Mouse (Mus musculus) adrenal gland (tissue): ENCODE measurements around the gene Atp1b3.

Experiments used
- intact Hi-C: fragments of 180-260 bp; cut with DNase I; formaldehyde crosslinking; loops from one replicate; pipeline ENCODE4 v1.15.1; 2025

The Atp1b3 gene

DNA sequence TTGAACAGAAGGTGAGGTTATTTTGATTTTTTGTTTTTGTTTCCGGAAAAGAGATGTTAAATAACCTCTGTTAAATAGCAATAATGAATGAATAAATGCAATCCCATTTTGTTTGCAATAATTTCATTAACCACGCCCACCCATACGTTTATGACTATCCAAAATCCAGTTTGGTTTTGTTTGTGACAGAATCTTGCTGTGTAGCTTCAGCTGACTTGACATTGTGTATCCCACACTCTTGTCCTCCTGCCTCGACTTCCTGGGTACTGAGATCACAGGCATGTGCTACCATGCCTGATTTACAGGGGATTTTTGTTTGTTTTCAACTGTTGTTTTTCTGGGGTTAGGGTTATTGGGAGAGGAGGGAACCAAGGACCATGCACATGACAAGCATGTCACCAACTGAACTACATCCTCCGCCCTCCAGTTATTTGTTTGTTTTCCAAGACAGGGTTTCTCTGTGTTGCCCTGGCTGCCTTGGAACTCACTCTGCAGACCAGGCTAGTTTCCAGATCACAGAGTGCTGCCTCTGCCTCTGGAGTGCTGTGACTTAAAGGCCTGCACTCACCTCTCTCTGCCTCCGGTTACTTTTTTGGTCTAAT lies 1.1 kb upstream of the Atp1b3 start:
- intact Hi-C loops: no loop called here

DNA sequence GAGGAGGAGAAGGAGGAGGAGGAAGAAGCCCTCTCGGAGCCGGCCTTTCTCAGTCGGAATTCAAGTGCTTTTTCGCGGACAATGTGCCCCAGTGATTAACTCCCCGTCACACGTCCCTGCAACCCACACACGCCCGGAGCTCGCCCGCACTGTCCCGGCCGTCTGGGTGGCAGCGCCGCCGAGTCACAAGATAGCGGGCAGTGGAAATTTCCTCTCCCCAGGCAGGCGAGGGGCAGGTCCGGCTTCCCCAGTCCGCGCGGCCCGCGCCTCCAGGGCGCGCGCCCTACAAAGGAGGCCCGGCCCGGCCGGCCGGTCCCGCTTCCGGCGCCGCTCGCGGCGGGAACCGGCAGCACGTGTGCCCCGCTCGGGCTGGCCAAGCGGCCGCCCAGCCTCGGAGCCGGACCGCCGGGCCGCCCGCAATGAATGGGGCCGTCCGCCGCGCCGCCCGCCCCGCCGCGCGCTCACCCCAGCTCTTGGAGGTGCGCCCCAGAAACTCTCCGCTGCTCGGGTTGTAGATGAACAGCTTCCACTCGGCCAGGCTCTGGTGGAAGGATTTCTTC lies 581 bp downstream of the Atp1b3 start:
- intact Hi-C loops: loop anchor here (5.0 kb wide), 1 partner anchor 74 kb away; no protein-coding TSS in a partner anchor

DNA sequence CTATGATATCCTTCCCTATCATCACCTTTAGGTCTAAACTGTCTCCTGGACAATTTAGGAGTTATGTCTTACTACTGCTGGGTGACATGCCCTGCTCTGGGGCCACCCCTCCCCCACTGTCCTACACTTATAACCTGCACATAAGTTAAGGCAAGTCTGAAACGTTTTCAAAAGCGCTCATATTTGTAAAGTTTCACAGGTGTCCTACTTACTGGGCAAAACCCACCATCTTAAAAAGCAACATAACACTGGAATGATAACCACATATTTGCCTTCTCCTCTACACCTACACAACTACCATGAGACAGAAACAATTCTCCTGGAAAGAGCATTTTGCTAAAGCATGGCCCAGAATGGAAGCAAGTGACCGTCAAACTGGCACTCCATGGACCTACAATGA lies 4.2 kb downstream of the Atp1b3 start:
- intact Hi-C loops: loop anchor here (5.0 kb wide), 1 partner anchor 77 kb away; no protein-coding TSS in a partner anchor

DNA sequence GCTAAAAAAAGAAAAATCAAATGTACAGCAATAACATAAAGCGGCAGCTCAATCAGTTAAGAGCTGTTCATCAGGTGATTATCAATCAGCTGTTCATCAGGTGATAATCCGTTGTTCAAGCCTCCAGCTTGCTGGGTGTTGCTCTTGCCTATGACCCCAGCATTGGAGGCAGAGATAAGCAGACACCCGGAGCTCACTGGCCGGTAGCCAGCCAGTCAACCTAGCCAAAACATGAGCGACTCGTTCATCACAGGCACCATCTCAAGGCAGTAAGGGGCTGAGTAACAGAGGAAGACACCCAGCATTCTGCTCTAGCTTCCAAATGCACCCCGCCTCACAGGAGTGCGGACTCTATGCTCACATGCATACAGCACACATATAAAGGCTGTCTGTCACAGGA lies 10.4 kb downstream of the Atp1b3 start:
- intact Hi-C loops: loop anchor here (5.0 kb wide), 1 partner anchor 139 kb away; no protein-coding TSS in a partner anchor

DNA sequence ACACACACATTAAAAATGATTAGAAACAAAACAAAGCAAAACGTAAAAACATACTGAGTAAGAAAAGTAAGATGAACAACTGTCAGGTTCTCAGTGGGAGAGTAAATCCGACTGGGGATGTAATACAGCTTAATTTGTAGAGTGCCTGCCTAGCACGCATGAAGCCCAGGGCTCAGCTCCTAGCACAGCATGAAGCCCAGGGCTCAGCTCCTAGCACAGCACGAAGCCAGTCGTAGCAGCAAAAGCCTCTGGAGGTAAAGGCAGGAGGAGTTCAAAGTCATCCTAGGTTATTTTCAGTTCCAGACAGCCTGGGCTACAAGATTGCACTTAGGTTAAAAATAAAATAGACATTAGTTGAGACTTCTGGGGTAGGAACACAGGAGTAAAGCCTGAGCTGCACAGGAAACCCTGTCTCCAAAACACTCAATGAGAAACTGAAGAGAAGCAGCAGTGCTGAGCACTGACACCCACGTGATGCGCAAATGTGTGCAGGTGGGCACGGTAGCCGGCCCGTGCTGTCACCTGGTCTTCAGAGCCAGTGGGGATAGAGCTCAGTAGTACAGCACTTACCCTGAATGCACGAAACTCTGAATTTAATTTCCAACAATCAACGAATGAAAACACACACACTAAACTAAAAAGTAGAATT lies 11.0 kb downstream of the Atp1b3 start:
- intact Hi-C loops: loop anchor here (5.0 kb wide), 1 partner anchor 139 kb away; no protein-coding TSS in a partner anchor

DNA sequence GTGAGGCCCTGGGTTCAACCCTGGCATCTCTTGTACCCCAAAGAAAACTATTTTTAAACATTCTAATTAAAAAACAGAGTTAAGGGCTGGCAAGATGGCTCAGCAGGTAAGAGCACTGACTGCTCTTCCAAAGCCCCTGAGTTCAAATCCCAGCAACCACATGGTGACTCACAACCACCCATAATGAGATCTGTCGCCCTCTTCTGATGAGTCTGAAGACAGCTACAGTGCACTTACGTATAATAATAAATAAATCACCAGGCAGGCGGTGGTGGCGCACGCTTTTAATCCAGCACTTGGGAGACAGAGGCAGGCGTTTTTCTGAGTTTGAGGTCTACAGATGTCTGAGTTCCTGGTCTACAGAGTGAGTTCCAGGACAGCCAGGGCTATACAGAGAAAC lies 12.5 kb downstream of the Atp1b3 start:
- intact Hi-C loops: loop anchor here (5.0 kb wide), 1 partner anchor 141 kb away; no protein-coding TSS in a partner anchor

DNA sequence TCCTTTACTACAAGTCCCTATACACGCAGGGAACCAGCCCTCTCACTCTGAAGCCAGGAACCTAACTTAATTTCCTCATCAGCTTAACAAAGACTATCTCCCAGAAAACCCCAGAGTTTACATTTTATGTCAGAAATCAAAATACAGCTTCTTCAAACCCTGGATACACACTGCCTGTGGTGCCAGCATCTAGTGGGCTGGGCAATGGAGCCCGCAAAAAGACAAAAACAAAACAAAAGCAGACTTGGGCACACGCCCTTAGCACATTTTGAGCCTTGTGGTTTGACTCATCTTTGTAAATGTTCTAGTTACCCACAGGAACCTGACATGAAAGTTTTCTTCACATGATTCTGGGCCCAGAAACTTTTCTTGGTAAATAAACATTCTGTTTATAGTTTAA lies 13.8 kb downstream of the Atp1b3 start:
- intact Hi-C loops: loop anchor here (5.0 kb wide), 1 partner anchor 142 kb away; no protein-coding TSS in a partner anchor

DNA sequence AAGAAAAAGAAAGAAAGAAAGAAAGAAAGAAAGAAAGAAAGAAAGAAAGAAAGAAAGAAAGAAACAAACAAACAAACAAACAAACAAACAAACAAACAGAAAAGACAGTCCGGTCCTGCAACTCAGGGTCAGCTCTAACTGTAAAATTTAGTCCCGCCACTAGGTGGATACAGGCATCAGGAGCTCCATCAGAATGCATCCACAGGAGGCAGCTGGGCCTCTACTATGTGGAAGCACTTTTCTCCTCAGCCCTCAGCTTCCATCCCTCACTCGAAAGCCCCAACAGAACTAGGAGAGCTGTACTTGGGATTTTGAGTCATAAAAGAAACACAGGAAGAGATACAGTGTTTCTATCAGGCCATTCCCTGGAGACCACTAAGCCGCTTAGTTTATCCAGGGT lies 14.2 kb downstream of the Atp1b3 start:
- intact Hi-C loops: loop anchor here (5.0 kb wide), 1 partner anchor 142 kb away; no protein-coding TSS in a partner anchor

DNA sequence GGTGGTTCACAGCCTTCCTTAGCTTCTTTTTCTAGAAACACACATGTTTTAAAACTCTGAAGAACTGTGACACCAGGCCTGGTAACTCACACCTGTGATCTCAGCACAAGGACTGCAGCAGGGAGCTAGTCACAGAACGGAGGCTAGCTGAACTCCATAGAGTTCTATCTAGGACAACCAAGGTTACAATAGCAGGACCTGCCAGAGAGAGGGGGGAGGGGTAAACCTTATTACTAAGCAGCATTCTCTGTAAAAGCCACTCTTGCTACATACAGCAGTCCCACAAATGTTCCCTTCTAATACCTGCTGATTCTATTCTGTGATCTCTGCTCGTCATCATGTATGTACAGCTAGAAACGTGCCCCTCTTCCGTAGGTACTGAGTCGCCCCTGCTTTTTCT lies 15.4 kb downstream of the Atp1b3 start:
- intact Hi-C loops: no loop called here

DNA sequence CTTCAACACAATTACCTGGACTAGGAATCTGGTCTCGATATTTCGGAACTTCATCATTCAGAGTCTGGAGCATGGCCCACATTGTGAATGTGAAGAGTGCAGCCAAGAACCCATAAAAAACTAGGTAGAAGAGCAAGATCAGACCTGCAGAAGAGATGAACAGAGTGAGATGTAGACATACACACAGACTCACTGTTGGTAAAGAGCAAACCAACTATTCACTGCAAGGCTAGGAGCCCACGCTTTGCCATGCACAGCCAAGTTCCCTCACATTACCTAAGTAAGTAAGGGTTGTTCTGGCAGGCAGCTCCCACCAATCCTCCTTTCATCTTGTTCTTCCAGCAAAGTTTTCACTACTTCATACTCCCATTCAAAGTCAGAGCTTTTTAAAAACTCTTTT lies 18.5 kb downstream of the Atp1b3 start:
- intact Hi-C loops: no loop called here

DNA sequence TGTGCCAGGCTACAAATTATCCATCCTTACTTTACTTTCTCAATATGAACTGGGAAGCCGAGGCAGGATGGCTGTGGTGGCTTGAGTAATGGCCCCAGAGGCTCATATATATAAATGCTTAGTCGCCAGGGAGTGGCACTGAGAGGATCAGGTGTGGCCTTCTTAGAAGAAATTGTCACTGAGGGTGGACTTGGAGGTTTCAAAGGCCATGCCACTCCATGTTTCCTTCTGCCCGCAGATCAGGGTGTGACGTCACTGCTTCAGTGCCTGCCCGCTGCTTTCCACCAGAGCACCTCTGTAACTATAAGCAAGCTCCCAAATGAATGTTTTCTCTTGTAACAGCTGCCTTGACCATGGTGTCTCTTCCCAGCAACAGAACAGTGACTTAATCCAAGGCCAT lies 33.1 kb downstream of the Atp1b3 start:
- intact Hi-C loops: no loop called here

DNA sequence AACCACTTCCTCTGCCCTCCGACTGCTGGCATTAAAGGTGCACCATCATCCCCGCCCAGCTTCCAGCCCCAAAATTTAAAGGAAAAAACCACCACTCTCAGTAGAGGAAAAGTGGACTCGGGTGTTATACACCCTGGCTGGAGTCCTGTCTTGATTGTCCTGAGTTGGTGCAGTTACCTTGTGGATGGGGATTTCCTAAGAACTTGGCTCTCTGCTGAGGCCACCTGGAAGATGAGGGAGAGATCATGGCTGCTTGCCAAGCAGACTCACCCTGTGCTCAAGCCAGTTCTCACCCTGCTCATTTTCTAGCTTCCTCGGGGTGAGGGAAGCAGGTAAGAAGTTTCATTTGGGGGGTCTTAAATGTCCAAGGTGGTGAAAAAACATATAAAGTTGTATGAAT lies 36.0 kb downstream of the Atp1b3 start:
- intact Hi-C loops: no loop called here

DNA sequence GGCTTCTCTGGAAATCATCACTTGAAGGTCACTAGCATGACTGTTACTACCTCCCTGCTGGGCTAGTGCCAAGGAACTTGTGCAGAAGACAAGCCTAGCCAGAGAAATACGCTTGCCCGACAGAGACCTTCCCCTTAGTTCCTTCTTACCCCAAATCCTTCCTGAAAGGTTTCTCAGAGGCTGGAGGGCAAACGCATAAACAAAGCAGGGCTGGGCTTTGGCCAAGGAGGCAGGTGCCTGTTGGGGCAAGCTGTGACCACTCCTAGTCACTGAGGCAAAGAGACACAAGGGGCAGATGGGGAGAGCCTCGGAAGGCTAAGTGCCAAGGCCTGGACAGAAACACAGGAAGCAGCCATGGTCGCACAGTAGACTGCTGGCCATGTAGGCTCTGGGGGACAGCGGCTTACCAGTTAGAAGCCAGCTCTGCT lies 37.7 kb downstream of the Atp1b3 start:
- intact Hi-C loops: no loop called here

DNA sequence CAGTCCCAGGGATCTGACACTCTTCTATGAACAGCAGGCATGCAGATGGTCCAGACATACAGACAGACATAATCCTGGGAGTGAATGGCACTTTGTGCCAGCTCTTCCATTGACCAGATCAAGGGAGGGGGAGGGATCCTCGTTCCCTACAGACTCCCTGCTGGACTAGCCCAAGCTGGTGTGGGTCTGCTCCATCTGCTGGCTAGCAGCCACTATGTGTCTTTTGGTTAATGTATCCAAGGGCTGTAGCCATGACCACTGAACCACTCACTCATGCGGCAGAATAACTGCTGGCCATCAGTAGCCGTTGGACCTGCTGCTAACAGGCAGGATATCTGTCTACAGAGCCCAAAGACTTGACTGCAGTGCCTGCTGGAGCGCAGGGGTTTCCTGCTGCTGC lies 39.7 kb downstream of the Atp1b3 start:
- intact Hi-C loops: no loop called here

DNA sequence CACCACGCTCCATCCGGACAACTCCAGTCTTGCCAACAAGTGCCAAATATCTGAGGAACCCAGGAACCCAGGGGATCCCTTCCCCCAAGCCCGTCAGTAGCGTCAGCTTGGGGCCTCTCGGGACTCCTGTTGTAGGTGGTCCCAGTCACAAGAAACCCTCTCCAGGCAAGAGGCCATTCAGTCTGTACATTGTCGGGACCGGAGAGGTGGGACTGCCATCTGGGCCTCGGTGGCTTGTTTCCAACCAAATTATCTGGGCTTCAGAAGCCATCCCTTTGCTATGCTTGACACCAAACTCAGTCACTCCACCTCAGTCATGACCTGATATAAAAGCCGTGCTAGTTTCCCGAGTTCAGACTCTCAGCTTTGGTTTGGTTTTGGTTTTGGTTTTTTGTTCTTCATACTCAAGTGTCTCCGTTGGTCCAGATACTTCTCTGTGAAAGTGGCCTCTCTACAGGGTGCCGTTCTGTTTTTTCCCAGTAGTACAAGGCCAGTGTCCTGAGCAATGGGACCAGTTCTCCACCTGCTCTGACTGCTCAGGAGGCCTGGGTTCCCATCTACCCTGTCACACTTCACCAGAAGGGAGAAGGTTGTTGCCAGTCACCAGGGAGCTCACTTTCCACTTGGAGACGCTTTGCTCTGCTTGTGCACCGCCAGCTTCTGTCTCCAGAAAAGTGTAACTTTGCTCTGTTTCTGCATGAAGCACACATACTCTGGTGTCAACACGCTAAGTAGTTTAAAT lies 41.7 kb downstream of the Atp1b3 start:
- intact Hi-C loops: no loop called here

DNA sequence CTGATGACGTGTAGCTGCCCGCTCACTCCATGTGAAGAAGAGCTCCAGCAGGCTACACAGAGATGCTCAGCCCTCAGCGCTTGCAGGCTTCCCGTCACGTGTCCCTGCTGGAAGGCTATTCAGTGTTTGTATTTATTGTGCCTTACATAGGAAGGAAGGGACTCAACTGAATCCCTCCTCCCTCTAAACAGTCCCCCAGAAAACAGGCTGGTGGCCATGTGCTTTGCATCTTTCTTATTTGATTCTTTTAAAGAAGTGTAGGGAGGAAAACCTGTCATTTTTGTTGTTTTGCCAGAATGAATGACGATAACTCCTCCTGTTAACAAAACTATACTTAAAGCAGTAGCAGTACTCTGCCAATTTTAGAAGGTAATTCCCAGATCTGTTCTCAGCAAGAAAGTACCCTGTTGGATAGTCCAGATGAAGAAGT lies 43.7 kb downstream of the Atp1b3 start:
- intact Hi-C loops: no loop called here

DNA sequence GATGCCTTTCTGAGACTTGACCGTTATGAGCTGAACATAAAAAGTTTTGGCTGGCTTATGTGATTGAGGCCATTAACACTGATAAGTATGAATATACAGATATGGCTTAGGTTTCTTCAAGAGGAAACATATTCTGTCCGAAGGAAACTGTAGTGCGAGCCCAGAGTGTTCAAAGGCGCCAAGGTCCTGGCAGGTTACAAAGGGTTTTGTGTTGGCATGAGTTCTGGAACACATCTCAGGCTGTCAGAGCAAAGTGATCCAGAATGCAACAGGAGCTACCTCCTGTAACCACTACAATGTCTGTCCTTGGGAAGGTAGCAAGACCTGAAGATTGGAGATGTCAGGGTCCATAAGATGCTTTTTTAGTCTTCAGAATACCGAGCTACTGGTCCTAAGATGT lies 44.9 kb downstream of the Atp1b3 start:
- intact Hi-C loops: no loop called here

DNA sequence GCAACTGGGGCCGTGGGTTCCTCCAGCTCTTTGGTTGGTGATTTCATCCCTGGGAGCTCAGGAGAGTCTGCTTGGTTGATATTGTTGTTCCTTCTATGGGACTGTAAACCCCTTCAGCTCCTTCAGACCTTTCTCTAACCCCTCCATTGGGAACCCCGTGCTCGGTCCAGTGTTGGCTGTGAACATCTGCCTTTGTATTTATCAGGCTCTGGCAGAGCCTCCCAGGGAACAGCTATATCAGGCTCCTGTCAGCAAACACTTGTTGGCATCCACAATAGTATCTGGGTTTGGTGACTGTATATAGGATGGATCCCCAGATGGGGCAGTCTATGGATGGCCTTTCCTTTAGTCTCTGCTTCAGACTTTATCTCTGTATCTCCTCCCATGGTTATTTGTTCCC lies 52.2 kb downstream of the Atp1b3 start:
- intact Hi-C loops: no loop called here

DNA sequence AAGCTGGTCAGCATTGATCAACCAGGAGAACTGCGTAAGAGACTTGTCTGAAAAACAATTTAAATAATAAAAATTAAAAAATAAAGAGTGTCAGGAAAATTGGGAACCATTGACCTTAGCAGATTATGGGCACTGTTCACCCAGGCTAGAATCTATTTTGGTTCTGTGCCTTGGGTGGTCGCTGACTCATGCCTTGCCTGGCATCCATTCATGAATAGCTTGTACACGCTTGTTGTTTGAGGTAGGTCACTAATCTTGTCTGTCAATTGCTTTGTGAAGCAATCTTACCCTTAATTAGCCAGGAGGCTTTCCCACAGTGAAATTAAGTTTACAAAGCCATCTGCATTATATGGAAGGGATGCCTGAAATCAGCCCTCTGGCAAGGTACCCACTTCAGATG lies 55.4 kb downstream of the Atp1b3 start:
- intact Hi-C loops: no loop called here

DNA sequence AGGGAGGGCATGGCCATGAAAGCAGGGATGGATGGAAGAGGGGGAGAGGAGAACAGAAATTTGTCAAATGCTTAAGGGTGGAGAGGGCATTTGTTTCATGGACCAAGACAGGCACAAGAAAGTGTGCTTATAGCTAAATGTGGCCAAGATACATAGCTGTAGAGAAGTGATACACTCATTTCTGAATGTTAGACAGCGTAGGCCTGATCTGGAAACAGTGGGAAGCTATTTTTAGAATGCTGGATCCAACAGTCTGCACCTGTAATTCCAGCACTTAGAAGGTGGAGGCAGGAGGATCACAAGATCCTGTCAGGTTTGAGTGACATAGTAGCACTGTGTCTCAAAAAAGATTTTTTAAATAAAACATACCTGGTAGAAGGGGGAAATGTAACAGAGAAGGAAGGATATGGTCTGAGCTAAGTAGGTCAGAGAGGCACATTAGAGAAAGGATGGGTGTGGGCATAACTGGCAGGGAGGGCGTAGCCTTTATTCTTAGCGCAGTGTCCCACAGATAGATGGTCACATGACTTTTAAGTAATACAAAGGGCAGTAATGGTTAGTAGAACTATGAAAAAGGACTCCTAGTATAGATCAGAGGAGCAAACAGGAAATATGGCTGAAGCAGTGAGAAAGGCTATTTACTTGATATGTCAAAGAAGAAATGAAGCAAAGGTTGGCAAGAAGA lies 64.8 kb downstream of the Atp1b3 start:
- intact Hi-C loops: loop anchor here (10.0 kb wide), 1 partner anchor 255 kb away; no protein-coding TSS in a partner anchor

DNA sequence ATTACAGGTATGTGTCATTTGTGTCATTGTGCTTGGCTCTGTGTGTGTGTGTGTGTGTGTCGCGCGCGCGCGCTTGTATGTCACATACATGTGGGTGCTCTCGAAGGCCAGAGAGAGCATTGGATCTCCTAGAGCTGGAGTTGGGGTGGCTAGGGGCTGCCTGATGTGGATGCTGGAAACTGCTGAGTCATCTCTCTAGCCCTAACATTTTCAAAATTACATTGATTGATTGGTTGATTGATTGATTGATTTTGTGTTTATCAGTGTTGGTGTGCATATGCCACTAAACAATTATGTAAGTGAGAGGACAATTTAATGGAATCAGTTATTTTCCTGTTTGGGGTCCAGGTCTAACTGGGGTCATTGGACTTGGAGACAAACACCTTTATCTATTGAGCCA lies 72.1 kb downstream of the Atp1b3 start:
- intact Hi-C loops: loop anchor here (10.0 kb wide), 1 partner anchor 263 kb away; no protein-coding TSS in a partner anchor
